Mouse (Mus musculus): ENCODE measurements around the gene Pdgfb. TPM values are rescaled to one million over a fixed set of nuclear protein-coding genes. Genes with fewer than 3 reads are reported as not detected.

Gene Pdgfb
- 10 to 100 TPM; 26.4 to 31.9 (median 28.1) TPM for total RNA-seq (2022)

DNA sequence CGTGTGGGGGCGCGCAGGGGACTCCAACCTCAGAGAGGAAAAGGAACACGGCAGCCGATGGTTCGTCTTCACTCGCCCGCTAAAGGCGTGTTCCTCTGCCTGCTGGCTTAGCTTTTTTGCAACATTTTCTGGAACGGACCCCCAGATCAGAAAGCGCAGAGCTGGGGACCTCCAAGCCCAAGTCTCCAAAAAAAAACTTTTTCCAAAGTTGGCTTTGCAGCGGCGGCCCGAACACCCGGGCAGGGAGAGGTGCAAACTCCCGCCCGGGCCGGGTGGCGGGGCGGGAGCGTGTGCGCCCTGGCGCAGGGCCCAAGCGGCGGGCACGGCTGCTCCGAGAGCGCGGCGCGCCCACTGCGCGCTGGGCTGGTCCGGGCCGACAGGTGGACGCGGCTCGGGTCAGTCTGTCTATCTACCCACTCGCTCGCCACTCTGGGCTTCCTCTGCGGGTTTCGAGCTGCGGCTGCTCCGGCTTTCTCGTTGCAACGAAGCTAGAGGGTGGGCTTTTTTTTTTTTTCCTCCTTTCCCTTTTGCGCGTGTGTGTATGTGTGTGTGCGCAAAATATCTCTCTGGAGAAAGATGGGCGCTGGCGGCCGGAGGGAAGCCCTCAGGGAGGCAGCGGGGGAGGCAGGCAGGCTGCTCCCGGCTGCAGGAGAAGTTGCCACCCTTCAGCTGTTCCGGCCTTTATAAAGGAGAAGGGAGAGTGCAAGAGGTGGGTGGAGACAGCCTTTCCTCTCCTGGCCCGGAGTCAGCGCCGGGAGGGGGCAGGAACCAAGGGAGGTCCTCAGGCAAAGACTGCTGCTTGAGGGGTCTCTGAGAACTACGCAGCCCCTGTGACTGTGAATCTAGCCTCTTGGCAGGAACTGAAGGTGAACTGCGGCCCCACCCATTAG is at the start of gene Pdgfb:
Pdgfb (minus strand) TSS at position 657 of the 890 bp plus-strand sequence.
- peak; percentile 57 to 61 for DNase-seq (ENCODE audit: low spot score in 2 of 2)

DNA sequence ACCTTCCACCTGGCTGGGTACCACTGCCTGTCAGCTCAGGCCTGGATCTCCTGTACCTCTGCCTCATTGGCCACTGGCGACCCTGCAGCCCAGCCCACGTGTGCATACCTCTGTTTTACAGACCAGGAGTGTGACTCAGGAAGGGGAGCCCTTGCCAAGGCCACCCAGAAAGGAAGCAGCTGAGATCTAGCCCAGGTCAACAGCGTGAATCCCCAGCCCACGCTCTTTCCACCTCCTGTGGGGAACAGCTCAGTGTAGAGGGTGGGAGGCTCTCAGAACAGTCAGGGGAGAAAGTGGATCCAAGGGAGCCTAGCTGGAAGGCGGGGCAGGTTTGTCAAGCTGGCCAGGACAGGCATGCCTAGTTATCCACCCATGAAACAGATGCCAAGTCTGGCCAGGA is 48.0 kb upstream of the Pdgfb start:
- no peak for DNase-seq (ENCODE audit: low spot score in 2 of 2)

DNA sequence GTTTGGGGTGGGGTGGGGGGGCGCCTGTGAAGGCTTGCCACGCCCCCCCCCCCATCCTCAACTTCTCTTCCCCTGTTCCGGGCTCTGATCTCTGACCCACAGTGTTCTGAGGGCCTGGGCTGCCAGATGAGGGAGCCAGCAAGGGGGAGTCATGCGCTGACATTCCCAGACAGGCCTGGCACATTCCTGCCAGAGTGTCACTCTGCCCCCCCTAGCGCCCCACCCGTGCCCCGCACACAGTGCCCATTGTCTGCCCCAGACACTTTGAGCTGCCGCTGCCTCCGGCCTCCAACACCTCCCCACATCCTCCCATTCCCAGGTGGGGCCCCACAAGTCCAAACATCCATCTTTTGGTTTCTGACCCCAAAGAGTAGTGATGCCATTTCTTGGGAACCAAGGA is 47.6 kb upstream of the Pdgfb start:
- DNase-seq (ENCODE audit: low spot score in 2 of 2) = no peak

DNA sequence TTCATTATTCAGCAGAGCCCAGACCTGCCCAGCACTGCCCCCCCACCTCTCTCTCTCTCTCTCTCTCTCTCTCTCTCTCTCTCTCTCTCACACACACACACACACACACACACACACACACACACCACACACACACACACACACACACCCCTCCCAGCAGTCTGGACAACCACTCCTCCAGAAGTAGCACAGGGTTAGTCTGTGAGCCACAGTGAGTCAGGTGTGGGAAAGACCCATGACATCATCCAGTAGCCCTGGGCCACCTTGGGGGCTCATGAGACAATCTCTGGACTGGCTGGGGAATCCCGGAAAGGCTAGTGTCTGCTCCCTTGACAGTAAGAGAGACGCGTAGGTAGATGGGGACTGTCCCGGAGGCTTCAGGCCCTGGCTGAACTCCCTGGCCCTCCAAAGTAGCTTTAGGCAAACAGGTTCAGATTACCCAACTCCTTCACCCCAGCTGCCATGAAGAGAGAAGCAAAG is 46.3 kb upstream of the Pdgfb start:
- DNase-seq (ENCODE audit: low spot score in 2 of 2) = no peak

DNA sequence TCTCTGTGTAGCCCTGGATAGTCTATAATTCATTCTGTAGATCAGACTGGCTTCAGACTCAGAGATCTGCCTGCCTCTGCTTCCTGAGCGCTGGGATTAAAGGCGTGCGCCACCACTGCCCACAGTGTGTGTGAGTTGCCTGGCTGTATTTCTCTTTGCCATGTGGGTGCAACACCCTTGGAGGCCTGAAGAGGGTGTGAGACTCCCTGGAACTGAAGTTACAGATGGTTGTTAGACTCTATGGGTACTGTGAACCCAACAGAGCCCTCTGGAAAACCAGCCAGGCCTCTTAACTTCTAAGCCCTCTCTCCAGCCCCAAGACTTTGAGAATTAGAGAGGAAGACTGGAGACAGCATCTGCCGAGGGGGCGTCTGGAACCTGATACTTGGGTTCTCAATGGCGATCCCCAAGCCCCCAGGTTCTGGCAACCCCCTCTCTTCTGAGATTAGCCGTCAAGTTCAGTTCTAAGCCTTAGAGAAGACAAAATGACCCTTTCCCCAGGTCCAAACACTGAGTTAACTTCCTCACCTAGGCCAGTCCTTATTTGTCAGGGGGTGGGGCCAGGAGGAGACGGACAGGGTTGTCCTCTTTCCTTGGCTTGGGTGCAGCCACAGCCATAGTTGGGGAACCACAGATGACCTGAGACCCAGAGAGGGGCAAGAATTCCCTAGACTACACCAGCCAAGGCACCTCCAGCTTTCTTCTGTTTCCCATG is 45.7 kb upstream of the Pdgfb start:
- no peak for DNase-seq (ENCODE audit: low spot score in 2 of 2)

DNA sequence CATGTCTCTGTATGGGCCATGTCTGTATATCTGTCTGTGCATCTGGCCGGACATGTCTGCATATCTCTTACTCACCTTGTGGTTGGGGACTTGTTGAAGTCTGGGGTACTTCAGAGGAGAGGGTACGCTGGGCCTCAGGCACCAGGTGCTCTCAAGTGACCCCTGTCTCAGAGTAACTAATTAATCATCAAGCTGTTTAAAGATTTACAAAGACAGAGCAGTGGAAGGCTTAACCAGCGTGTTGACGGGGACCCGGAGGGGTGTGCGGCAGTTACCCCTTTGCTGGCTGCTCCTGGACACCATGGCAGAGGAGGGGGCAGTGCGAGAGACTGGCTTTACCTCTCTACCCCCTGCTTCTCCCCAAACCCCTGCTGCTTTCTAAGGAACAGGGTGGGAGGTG is 44.8 kb upstream of the Pdgfb start:
- no peak for DNase-seq (ENCODE audit: low spot score in 2 of 2)

DNA sequence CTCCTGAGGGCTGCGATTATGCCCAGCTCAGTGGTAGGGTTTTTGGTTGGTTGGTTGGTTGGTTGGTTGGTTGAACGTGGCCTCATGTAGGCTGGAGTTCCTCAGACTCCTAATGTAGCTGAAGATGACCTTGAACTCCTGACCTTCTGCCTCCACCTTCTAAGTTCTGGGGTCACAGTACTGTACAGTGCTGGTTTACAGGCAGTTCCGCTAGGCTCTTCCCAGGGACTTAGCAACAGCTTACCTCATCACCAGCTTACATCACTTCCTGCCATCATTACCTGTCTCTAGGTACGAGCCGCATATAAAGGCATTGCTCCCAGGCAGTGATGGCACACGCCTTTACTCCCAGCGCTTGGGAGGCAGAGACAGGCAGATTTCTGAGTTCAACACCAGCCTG is 43.4 kb upstream of the Pdgfb start:
- no peak for DNase-seq (ENCODE audit: low spot score in 2 of 2)

DNA sequence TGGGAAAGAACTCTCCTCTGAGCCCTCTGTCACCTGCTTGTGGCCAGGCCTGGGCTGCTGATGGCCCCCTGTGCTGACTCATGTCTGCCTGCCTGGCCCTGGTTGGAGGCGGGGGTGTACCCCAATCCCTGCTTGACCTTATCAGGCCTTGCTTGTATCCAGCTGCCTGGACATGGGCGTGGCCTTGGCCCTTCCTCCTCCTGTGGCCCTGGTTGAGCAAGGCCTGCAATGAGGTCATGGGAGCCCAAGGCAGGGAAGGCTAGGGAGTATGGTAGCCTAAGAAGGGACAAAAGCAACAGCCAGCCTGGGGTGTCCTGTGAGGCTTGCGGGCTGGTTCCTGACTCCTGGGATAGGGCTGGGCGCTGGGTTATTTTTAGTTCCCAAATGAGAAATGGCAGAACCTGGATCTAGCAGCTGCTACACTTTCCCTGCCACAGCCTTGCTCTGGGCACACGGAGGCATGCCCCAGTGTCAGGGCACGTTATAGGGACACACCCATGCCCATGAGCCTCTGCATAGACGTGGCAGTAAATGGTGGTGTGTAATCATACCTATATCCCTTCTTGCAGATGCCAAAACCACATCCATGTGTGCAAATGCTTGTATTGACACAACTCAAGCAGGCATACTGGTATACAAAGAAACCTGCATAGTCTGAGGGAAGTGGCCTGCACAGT is 39.4 kb upstream of the Pdgfb start:
- DNase-seq (ENCODE audit: low spot score in 2 of 2) = no peak

DNA sequence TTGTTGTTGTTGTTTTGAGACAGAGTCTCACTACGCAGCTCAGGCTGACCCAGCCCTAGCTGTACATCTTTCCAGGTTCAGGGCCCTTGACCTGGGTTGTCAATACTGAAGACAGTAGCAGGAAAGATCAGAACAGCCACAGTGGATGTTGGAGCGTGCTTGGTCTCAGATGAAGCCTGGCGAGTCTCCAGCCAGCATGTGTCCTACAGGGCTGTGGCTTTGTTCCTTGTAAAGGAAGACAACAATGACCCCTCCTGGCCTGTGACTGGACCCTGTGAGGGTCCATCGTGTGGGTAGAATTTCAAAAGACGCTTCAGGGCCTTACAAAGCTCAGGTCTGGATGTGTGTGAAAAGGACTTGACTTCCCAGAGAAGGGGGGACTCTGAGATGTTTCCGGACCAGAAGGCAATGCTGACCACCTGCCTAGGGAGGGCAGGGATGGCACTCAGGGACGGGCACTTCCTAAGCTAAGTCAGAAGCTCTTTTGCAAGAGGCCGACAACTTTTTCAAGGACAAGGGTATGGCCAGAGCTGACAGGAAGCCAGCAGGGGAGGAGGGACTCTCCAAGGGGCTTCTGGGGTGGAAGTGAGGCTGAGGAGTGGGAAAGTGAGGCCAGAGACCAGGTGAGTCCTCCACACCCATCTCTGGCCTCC is 38.7 kb upstream of the Pdgfb start:
- no peak for DNase-seq (ENCODE audit: low spot score in 2 of 2)

DNA sequence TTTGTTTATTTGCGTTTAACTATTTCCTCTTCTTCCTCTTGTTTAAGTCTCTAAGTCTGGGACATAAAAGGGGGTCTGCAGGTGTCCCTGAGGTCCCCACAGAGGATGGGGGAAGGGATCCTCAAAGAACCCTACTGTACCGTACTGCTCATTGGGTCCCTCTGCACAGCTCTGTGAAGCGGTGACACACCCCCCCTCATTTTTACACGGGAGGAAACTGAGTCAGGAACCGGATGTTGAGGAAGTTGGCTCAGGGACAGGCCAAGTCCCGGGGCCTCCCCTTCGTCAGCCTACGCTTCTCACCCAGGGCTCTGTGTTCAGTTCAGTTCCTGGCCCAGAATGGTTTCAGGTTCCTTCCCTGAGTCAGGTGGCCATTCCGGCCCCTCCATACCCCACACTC is 37.0 kb upstream of the Pdgfb start:
- DNase-seq (ENCODE audit: low spot score in 2 of 2) = no peak

DNA sequence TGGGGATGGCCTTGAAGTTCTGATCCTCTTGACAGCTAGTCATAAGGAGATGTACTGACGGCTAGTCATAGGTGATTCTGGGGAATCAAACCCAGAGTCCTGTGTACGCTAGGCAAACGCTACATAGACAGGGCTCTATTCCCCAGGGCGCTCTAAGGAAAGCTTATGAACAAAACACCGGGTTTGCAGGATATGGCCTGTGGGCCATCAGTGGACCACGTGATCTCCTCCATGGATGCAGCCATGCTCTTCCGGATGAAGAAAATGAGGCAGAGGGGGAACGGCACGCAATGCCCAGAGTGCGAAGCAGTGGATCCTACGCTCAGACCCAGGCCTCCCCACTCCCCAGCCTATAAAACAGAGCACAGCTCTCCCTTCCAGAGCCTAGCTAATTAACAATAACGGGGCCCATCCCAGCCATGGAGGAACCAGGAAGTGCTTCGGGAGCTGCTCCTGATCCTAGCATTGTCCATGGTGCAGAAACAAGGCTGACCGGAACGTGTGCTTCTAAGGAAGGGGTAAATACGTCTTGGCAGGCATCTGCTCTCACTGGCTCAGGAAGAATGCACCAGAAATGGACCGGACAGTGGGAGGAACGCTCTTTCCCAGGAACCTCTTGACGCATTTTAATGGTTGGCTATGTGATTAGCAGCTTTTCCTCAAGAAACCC is 36.5 kb upstream of the Pdgfb start:
- DNase-seq (ENCODE audit: low spot score in 2 of 2) = no peak

DNA sequence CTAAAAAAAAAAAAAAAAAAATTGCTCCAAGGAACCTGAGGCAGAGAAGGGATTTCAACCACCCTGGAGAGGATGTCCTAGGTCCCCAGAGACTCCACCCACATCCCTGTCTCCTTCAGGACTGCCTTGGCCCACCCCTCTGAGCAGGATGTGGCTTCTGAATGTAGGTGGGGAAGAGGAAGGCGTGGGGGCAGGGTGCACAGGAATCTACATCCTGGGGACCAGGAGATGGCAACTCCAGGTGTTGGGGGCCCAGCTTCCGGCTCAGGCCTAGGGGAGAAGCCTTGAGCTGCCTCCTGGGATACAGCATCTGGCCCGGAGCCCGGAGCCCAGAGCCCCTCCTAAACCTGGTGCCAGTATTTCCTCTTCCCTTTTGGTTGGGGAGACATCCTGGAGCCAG is 35.3 kb upstream of the Pdgfb start:
- DNase-seq (ENCODE audit: low spot score in 2 of 2) = no peak

DNA sequence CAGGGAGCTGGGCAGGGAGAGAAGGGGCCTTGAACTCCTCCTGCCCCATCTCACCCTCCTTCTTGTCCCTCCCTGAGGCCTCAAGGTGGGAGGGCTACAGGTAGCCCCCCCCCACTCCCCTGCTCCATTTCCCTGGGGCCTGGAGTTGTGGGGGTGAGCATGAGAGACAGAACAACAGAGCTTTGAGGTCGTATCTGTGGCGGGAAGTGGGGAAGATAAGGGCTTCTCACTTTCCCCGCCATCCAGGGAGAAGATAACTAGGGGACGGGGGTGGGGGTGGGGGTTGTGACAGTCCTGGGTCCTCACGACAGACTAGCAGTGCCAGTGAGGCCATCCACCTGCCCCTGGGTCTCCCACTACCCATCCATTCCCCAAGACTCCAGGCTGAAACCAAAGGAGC is 33.2 kb upstream of the Pdgfb start:
- no peak for DNase-seq (ENCODE audit: low spot score in 2 of 2)

DNA sequence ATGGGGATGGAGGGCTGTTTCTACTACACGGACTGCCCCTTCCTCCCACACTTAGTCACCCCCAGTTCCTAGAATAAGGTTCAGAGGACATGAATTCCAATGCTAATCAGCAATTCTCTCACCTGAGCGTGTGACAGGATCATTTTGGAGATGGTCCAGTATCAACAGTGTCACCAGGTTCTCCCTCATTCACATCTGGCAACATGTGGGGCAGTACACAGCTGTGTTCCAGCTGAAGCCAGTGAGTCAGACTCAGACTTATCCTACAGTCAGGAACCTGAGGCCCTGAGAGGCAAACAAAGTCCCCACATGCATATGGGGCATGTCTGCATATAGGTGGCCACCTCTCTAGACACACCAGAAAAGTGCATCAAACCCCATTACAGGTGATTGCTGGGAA is 32.5 kb upstream of the Pdgfb start:
- DNase-seq (ENCODE audit: low spot score in 2 of 2) = no peak

DNA sequence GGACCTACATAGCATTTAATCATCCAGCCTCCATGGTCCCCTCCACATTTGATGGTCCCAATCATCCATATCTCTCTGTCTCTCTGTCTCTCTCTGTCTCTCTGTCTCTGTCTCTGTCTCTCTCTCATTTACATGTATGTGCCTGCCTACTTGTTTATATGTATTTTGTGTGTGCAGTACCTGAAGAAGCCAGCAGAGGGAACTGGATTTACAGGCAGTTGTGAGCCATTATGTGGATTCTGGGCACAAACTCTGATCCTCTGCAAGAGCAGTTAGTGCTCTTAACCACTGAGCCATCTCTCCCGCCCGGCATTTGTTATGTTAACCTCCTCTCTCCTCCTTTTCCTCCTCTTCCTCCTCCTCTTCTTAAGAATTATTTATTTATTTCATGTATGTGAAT is 31.0 kb upstream of the Pdgfb start:
- no peak for DNase-seq (ENCODE audit: low spot score in 2 of 2)

DNA sequence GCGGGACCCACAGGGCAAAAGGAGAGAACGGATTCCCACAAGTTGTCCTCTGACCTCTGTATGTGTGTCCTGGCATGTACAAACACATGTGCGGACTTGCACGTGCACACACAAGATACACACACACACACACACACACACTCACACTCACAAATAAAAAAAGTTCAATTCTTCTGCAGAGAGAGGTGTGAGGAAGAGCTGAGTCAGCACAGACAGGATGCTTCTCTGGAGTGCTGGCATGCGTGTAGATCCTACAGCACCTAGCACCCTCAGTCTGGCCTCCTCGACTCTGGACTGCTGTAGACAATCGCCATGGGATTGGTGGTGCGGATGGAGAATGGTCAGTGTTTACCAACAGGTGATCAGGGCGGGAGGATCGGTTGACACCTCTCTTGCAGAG is 29.5 kb upstream of the Pdgfb start:
- no peak for DNase-seq (ENCODE audit: low spot score in 2 of 2)

DNA sequence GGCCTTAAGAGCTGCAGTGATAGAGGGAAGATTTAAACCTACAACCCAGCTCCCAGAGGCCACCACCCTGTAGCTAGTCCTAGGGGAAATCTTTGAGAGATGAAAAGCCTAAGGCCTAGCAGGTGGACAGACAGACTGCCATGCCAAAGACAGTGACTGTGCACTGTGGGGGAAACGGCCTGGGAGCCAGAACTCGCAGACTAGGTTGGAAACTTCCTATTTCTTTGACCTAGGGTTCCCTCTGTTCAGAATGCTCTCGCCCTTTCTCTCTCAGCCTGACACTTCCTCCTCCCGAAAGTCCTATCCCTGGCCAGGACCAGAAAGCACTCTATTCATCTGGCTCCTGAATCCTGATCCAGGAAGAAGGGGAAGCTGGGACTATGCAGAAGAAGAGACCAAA is 27.4 kb upstream of the Pdgfb start:
- DNase-seq (ENCODE audit: low spot score in 2 of 2) = no peak

DNA sequence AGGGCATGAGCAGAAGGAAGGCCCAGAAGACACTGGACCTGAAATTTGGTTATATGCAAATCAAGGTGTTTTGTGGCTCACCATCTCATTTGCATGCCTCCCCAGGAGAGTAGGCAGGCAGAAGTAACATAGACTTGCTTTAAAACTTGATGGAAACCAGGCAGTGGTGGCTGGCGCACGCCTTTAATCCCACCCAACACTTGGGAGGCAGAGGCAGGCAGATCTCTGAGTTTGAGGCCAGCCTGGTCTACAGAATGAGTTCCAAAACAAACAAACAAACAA is 23.3 kb upstream of the Pdgfb start:
- DNase-seq (ENCODE audit: low spot score in 2 of 2) = no peak

DNA sequence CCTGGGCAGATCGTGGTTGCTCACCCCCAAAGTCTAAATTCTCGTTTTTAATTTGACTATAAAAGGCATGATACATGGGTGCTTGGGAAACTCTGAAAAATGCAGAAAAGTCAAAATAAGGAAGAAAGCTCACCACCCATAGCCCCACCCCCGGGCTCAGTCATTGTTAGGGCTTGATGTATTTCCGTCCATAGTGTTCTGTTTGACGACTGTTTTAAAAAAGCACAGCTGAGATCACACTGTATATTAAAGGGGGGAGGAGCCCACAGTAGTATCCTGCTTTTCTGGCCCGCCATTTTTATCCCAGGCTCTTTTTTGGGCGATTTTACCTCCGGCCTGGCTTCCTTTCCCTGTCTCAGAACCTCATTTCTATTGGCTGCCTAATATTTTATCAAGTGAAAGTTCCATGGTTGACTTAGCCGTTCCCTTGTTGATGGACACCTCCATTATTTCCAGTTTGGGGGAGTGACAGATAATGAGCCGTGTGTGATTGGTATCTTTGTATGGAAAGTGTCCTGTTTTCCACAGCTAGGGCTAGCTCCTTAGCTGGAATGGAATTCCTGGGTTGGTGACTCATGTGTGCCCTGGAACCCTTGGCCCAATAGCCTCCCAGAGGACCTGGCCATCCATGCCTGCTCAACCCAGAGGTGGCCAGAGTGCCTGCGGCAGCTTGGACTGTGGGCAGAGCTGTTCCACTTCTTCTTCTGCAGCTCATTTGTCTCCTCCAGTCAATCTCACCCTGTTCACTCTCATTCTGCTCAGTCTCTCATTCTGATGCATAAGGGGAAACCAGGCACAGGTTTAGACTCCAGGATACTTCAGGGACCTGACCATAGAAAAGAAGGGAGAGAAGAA is 22.7 kb upstream of the Pdgfb start:
- no peak for DNase-seq (ENCODE audit: low spot score in 2 of 2)

DNA sequence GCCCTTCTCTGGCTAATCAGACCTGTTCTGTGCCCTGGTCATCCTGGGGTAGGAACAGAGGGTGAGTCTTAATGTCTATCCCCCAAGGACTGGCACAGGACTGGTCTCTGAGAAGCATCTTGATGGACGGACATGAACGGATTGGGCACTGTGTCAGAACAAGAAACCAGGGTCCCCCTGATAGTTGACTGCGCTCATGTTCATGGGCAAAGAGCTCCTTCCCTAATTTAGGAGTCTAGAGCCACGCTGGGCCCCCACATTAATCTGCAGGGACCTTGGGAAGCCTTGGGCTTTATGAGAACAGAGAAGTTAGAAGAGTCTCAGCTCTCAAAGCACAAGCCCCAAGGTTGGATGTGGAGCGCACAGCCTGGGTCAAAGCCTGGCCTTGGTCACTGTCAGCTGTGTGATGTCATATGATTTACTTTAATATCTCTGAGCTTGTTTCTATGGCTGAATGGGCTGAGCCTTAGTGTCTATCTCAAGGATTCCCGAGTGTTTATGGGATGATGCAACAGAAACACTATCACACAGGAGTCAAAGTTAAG is 20.6 kb upstream of the Pdgfb start:
- no peak for DNase-seq (ENCODE audit: low spot score in 2 of 2)
